Mouse (Mus musculus): ENCODE data around the gene Gsdme. TPM values are rescaled to one million over a fixed set of nuclear protein-coding genes. Genes with fewer than 3 reads are reported as not detected.

The Gsdme gene
- polyA plus RNA-seq, 1 experiment from 2014 or later: 58.3 TPM

- H3K9me3 ChIP-seq (replicated peaks; ENCODE audit: control insufficient read depth, low read length): no peaks in the 10 kb centered on the region
- no peak overlapping the region for H3K4me3 ChIP-seq (ENCODE audit: low read depth, low read length)
- no peak overlapping the region for H3K9ac ChIP-seq (ENCODE audit: low read length)
- DNase-seq (ENCODE audit: low spot score): peak; percentile 11
- no peaks in the 10 kb centered on the region for H3K4me1 ChIP-seq (ENCODE audit: control insufficient read depth, insufficient read depth, low read length)
- H3K4me2 ChIP-seq (ENCODE audit: low read length): no peak overlapping the region
- H3K27me3 ChIP-seq (replicated peaks; ENCODE audit: control insufficient read depth, insufficient read depth, low read length): no peaks in the 10 kb centered on the region
- whole genome bisulfite sequencing: 58% methylated on average over 6 of the region's 6 CpGs
- H3K27ac ChIP-seq (ENCODE audit: low read depth, low read length): no peak overlapping the region
- ATAC-seq: no peak
- peaks cover 4% of the 10 kb centered on the region; the same call in 1 of the 2 replicates for H3K36me3 ChIP-seq (ENCODE audit: control insufficient read depth, insufficient read depth, low read length)
Measured at GRCm38 (mm10) chr6:50220863-50221262, 42.8 kb downstream of the Gsdme start.

DNA sequence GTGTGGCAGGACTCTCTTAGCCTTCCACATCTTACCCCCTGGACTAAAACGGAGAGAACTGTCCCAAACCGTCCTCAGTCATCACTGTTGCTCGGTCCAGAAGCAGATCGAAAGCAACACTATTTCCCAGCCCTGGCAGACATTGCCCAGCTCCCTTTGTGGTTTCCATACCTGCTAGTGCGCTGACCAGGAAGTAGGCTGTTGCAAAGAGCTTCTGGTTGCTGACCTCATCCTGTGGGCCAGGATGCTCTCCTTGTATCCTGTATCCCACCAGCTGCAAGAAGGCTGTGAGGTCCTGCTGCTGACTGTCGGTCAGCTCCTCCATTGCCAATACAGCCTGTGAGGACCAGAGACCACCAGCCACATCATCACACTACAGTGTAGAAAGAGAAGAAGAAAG, 44.6 kb downstream of the Gsdme start:
- Histone ChIP-seq H3K4me1 (ENCODE audit: control insufficient read depth, insufficient read depth, low read length) (no peaks in the 10 kb centered on the region), H3K9me3 (replicated peaks; ENCODE audit: control insufficient read depth, low read length) (no peaks in the 10 kb centered on the region), H3K27ac (ENCODE audit: low read depth, low read length) (no peak overlapping the region), H3K27me3 (replicated peaks; ENCODE audit: control insufficient read depth, insufficient read depth, low read length) (no peaks in the 10 kb centered on the region), H3K4me3 (ENCODE audit: low read depth, low read length) (no peak overlapping the region), H3K9ac (ENCODE audit: low read length) (no peak overlapping the region), H3K36me3 (ENCODE audit: control insufficient read depth, insufficient read depth, low read length) (peaks cover 4% of the 10 kb centered on the region; the same call in 1 of the 2 replicates), H3K4me2 (ENCODE audit: low read length) (no peak overlapping the region)
- ATAC-seq: no peak
- 93% methylated on average over 6 of the region's 6 CpGs for WGBS
- DNase-seq (ENCODE audit: low spot score): no peak

- H3K4me1 ChIP-seq (ENCODE audit: control insufficient read depth, insufficient read depth, low read length): no peaks in the 10 kb centered on the region
- no peak for DNase-seq (ENCODE audit: low spot score)
- WGBS: 70% methylated on average over 3 of the region's 3 CpGs
- no peak overlapping the region for H3K4me2 ChIP-seq (ENCODE audit: low read length)
- H3K27me3 ChIP-seq (replicated peaks; ENCODE audit: control insufficient read depth, insufficient read depth, low read length): no peaks in the 10 kb centered on the region
- peaks cover 4% of the 10 kb centered on the region; the same call in 1 of the 2 replicates for H3K36me3 ChIP-seq (ENCODE audit: control insufficient read depth, insufficient read depth, low read length)
- H3K4me3 ChIP-seq (ENCODE audit: low read depth, low read length): no peak overlapping the region
- no peak for ATAC-seq
- H3K9me3 ChIP-seq (replicated peaks; ENCODE audit: control insufficient read depth, low read length): no peaks in the 10 kb centered on the region
- no peak overlapping the region for H3K9ac ChIP-seq (ENCODE audit: low read length)
- H3K27ac ChIP-seq (ENCODE audit: low read depth, low read length): no peak overlapping the region
Measured at GRCm38 (mm10) chr6:50218628-50219027, 45.0 kb downstream of the Gsdme start.

- DNase-seq (ENCODE audit: low spot score) (no peak), ATAC-seq (no peak)
- H3K27ac ChIP-seq (ENCODE audit: low read depth, low read length): no peak overlapping the region
- H3K9me3 ChIP-seq (replicated peaks; ENCODE audit: control insufficient read depth, low read length): no peaks in the 10 kb centered on the region
- H3K27me3 ChIP-seq (replicated peaks; ENCODE audit: control insufficient read depth, insufficient read depth, low read length): no peaks in the 10 kb centered on the region
- no peak overlapping the region for H3K4me3 ChIP-seq (ENCODE audit: low read depth, low read length)
- H3K36me3 ChIP-seq (ENCODE audit: control insufficient read depth, insufficient read depth, low read length): peaks cover 4% of the 10 kb centered on the region; the same call in 1 of the 2 replicates
- no peaks in the 10 kb centered on the region for H3K4me1 ChIP-seq (ENCODE audit: control insufficient read depth, insufficient read depth, low read length)
- 88% methylated on average over 4 of the region's 4 CpGs for WGBS
- no peak overlapping the region for H3K9ac ChIP-seq (ENCODE audit: low read length)
- no peak overlapping the region for H3K4me2 ChIP-seq (ENCODE audit: low read length)
Measured at GRCm38 (mm10) chr6:50215986-50216385, 47.7 kb downstream of the Gsdme start.

DNA sequence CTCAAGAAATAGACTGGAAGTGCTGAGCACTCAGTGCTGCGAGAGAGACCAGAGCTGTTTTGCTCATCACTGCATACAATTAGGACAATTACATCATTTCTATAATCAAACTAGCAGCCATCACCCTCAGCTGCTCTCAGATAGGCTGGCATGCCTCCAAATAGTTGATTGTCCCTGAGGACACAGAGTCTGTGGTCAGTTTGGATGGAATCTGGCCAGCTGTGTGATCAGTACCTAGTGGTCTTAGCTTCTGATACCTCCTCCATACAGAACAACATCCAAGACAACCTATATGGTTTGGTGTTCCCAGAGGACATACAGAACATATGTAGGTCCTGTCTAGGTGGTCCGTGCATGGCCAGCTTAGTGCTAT, 48.3 kb downstream of the Gsdme start:
- peak; percentile 3 for DNase-seq (ENCODE audit: low spot score)
- Histone ChIP-seq H3K4me3 (ENCODE audit: low read depth, low read length) (no peak overlapping the region), H3K9me3 (replicated peaks; ENCODE audit: control insufficient read depth, low read length) (no peaks in the 10 kb centered on the region), H3K4me2 (ENCODE audit: low read length) (no peak overlapping the region), H3K27ac (ENCODE audit: low read depth, low read length) (no peak overlapping the region), H3K4me1 (ENCODE audit: control insufficient read depth, insufficient read depth, low read length) (no peaks in the 10 kb centered on the region), H3K36me3 (ENCODE audit: control insufficient read depth, insufficient read depth, low read length) (peaks cover 4% of the 10 kb centered on the region; the same call in 1 of the 2 replicates), H3K9ac (ENCODE audit: low read length) (no peak overlapping the region), H3K27me3 (replicated peaks; ENCODE audit: control insufficient read depth, insufficient read depth, low read length) (no peaks in the 10 kb centered on the region)
- no peak for ATAC-seq
- WGBS: 65% methylated on average over 2 of the region's 2 CpGs

GRCm38 (mm10) chr6:50214711-50215372, 48.8 kb downstream of the Gsdme start:
- Histone ChIP-seq H3K4me3 (ENCODE audit: low read depth, low read length) (no peak overlapping the region), H3K27ac (ENCODE audit: low read depth, low read length) (no peak overlapping the region), H3K9ac (ENCODE audit: low read length) (no peak overlapping the region), H3K9me3 (replicated peaks; ENCODE audit: control insufficient read depth, low read length) (no peaks in the 10 kb centered on the region), H3K27me3 (replicated peaks; ENCODE audit: control insufficient read depth, insufficient read depth, low read length) (no peaks in the 10 kb centered on the region), H3K4me2 (ENCODE audit: low read length) (no peak overlapping the region), H3K4me1 (ENCODE audit: control insufficient read depth, insufficient read depth, low read length) (no peaks in the 10 kb centered on the region), H3K36me3 (ENCODE audit: control insufficient read depth, insufficient read depth, low read length) (peaks cover 4% of the 10 kb centered on the region; the same call in 1 of the 2 replicates)
- no peak for ATAC-seq
- WGBS: 58% methylated on average over 2 of the region's 2 CpGs
- DNase-seq (ENCODE audit: low spot score): no peak

- H3K9ac ChIP-seq (ENCODE audit: low read length): no peak overlapping the region
- no peaks in the 10 kb centered on the region for H3K9me3 ChIP-seq (replicated peaks; ENCODE audit: control insufficient read depth, low read length)
- DNase-seq (ENCODE audit: low spot score): no peak
- no peak overlapping the region for H3K27ac ChIP-seq (ENCODE audit: low read depth, low read length)
- no peak overlapping the region for H3K4me2 ChIP-seq (ENCODE audit: low read length)
- H3K4me1 ChIP-seq (ENCODE audit: control insufficient read depth, insufficient read depth, low read length): no peaks in the 10 kb centered on the region
- H3K4me3 ChIP-seq (ENCODE audit: low read depth, low read length): no peak overlapping the region
- 97% methylated on average over 4 of the region's 4 CpGs for WGBS
- no peak for ATAC-seq
- no peaks in the 10 kb centered on the region for H3K27me3 ChIP-seq (replicated peaks; ENCODE audit: control insufficient read depth, insufficient read depth, low read length)
- H3K36me3 ChIP-seq (ENCODE audit: control insufficient read depth, insufficient read depth, low read length): no peaks in the 10 kb centered on the region
Measured at GRCm38 (mm10) chr6:50205093-50205492, 58.6 kb downstream of the Gsdme start.

DNA sequence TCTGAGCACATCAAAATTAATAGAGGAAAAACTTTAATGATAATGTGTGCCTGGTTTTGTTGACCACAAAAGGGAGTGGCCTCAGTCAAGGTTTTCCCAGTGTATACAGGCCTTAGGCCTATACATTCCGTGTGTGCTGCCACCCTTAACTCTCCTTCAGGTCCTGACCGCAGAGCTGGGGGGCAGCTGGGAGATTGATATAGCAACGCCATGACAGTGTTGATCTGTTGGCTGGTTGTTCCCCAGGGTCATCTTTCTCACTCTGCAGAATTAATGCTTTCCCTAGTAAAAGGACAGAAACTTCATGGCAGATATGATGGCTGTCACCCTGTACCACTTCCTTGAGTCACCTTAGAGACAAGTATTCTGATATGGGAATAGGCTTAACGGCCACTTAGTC, 59.3 kb downstream of the Gsdme start:
- H3K27me3 ChIP-seq (replicated peaks; ENCODE audit: control insufficient read depth, insufficient read depth, low read length): no peaks in the 10 kb centered on the region
- no peaks in the 10 kb centered on the region for H3K36me3 ChIP-seq (ENCODE audit: control insufficient read depth, insufficient read depth, low read length)
- H3K9me3 ChIP-seq (replicated peaks; ENCODE audit: control insufficient read depth, low read length): no peaks in the 10 kb centered on the region
- H3K9ac ChIP-seq (ENCODE audit: low read length): no peak overlapping the region
- H3K4me3 ChIP-seq (ENCODE audit: low read depth, low read length): no peak overlapping the region
- no peak for ATAC-seq
- H3K4me2 ChIP-seq (ENCODE audit: low read length): no peak overlapping the region
- WGBS: 92% methylated on average over 4 of the region's 4 CpGs
- DNase-seq (ENCODE audit: low spot score): no peak
- no peaks in the 10 kb centered on the region for H3K4me1 ChIP-seq (ENCODE audit: control insufficient read depth, insufficient read depth, low read length)
- H3K27ac ChIP-seq (ENCODE audit: low read depth, low read length): no peak overlapping the region

DNA sequence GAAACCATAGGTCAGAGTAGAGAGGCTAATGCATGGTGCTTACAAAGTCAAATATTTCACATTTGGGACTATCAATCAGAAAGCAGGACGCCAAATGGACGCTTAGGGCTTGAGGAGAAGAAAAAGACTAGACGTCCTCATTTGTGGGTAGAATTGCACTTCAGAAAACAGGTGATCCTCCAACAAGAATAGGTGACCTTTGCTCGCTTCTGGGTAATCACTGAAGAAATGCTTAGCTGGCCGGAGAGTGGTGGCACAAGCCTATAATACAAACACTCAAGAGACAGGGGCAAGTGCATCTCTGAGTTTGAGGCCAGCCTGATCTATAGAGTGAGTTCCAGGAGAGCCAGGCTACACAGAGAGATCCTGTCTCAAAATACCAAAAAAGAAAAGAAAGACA, 69.8 kb downstream of the Gsdme start:
- DNase-seq (ENCODE audit: low spot score): no peak
- H3K27me3 ChIP-seq (replicated peaks; ENCODE audit: control insufficient read depth, insufficient read depth, low read length): no peaks in the 10 kb centered on the region

More for the DNA sequence above, 69.8 kb downstream of the Gsdme start:
- no peak overlapping the region for H3K27ac ChIP-seq (ENCODE audit: low read depth, low read length)
- no peak overlapping the region for H3K4me3 ChIP-seq (ENCODE audit: low read depth, low read length)
- no peaks in the 10 kb centered on the region for H3K9me3 ChIP-seq (replicated peaks; ENCODE audit: control insufficient read depth, low read length)
- peaks cover 14% of the 10 kb centered on the region for H3K36me3 ChIP-seq (ENCODE audit: control insufficient read depth, insufficient read depth, low read length)
- no peak overlapping the region for H3K4me2 ChIP-seq (ENCODE audit: low read length)
- ATAC-seq: no peak
- H3K4me1 ChIP-seq (ENCODE audit: control insufficient read depth, insufficient read depth, low read length): no peaks in the 10 kb centered on the region
- H3K9ac ChIP-seq (ENCODE audit: low read length): no peak overlapping the region
- 94% methylated on average over 5 of the region's 5 CpGs for WGBS

Measured in forebrain, embryonic 14.5 days (tissue).